Mouse (Mus musculus) CH12.LX (cell line): ENCODE data around the gene Olfml2a. TPM values are rescaled to one million over a fixed set of nuclear protein-coding genes. Genes with fewer than 3 reads are reported as not detected.

ENCODE experiments used
- DNase-seq: peaks from one replicate; pipeline ENCODE4 v3.0.0-alpha.2; 2013; ENCODE audit errors: extremely low read depth
- H3K27ac ChIP-seq: 2 replicates; pipeline ENCODE4 v1.5.1; 2012; ENCODE audit warnings: low read depth, mild to moderate bottlenecking, control low read depth, moderate library complexity; ENCODE audit not compliant: insufficient read depth
- H3K27me3 ChIP-seq: replicated peaks from 2 replicates; pipeline ENCODE3; 2012; ENCODE audit warnings: inconsistent platforms
- H3K36me3 ChIP-seq, 2 experiments: replicated peaks in 1 of 2; 2 replicates each; pipeline versions ENCODE3 to v1.6.1; 2012; ENCODE audit warnings: inconsistent platforms in 1 of 2, low read length in 1 of 2, mild to moderate bottlenecking in 1 of 2, mixed read lengths in 1 of 2, moderate library complexity in 1 of 2; ENCODE audit not compliant: control insufficient read depth in 1 of 2, insufficient read depth in 1 of 2
- H3K4me1 ChIP-seq, 2 experiments: 2 replicates each; pipeline ENCODE4 v1.6.1; 2012; ENCODE audit warnings: inconsistent platforms in 1 of 2, moderate library complexity in 1 of 2; ENCODE audit not compliant: insufficient read depth in 2 of 2, control insufficient read depth in 1 of 2
- H3K4me2 ChIP-seq: 2 replicates; pipeline ENCODE4 v1.6.1; 2012; ENCODE audit warnings: low read depth, mild to moderate bottlenecking, control low read depth; ENCODE audit not compliant: poor library complexity, insufficient read depth, severe bottlenecking
- H3K4me3 ChIP-seq, 3 experiments: fragments of 150-350 bp in 1 of 3; sonication (generic) in 1 of 3; replicated peaks in 1 of 3; 2 replicates each; pipeline versions ENCODE3 to v1.5.1; 2011 to 2012; ENCODE audit warnings: low read depth in 2 of 3, low read length in 2 of 3, mild to moderate bottlenecking in 2 of 3, moderate library complexity in 2 of 3, control low read depth in 1 of 3, improper control_type of control experiment in 1 of 3, inconsistent platforms in 1 of 3, mixed read lengths in 1 of 3; ENCODE audit not compliant: poor library complexity in 1 of 3
- H3K79me2 ChIP-seq: replicated peaks from 2 replicates; pipeline ENCODE4 v1.6.1; 2012; ENCODE audit warnings: mild to moderate bottlenecking, moderate library complexity; ENCODE audit not compliant: control insufficient read depth, poor library complexity, insufficient read depth, severe bottlenecking; ENCODE audit errors: extremely low read depth
- H3K9ac ChIP-seq: 2 replicates; pipeline ENCODE4 v1.6.1; 2012; ENCODE audit warnings: low read depth, mild to moderate bottlenecking, control low read depth, moderate library complexity; ENCODE audit not compliant: insufficient read depth
- H3K9me3 ChIP-seq: replicated peaks from 2 replicates; pipeline ENCODE3; 2012; ENCODE audit warnings: low read length, inconsistent platforms, mixed read lengths
- CHD2 ChIP-seq: IDR thresholded peaks from 2 replicates; pipeline ENCODE4 v1.6.1; 2011; ENCODE audit warnings: low read length, improper control_type of control experiment
- ELF1 ChIP-seq: IDR thresholded peaks from 2 replicates; pipeline ENCODE4 v1.6.1; 2014; ENCODE audit warnings: low read depth, mild to moderate bottlenecking, inconsistent platforms, low read length, improper control_type of control experiment
- HCFC1 ChIP-seq: IDR thresholded peaks from 2 replicates; pipeline ENCODE4 v1.6.1; 2012; ENCODE audit warnings: low read depth, mild to moderate bottlenecking, inconsistent platforms, low read length, improper control_type of control experiment
- IRF4 ChIP-seq: IDR thresholded peaks from 2 replicates; pipeline ENCODE4 v1.6.1; 2014; ENCODE audit warnings: low read depth, mild to moderate bottlenecking, inconsistent platforms, low read length, improper control_type of control experiment
- JUN ChIP-seq: IDR thresholded peaks from 2 replicates; pipeline ENCODE4 v1.6.1; 2011; ENCODE audit warnings: low read depth, mild to moderate bottlenecking, low read length, improper control_type of control experiment, moderate library complexity; ENCODE audit not compliant: insufficient read depth
- KAT2A ChIP-seq: IDR thresholded peaks from 2 replicates; pipeline ENCODE4 v1.6.1; 2012; ENCODE audit warnings: low read length, improper control_type of control experiment, inconsistent platforms; ENCODE audit not compliant: insufficient replicate concordance
- MAFK ChIP-seq: IDR thresholded peaks from 2 replicates; pipeline ENCODE4 v1.6.1; 2011; ENCODE audit warnings: low read length, improper control_type of control experiment; ENCODE audit not compliant: insufficient replicate concordance
- MAX ChIP-seq: IDR thresholded peaks from 2 replicates; pipeline ENCODE4 v1.6.1; 2011; ENCODE audit warnings: low read length, improper control_type of control experiment
- MEF2A ChIP-seq: IDR thresholded peaks from 2 replicates; pipeline ENCODE4 v1.6.1; 2014; ENCODE audit warnings: low read depth, mild to moderate bottlenecking, inconsistent platforms, low read length, improper control_type of control experiment, borderline replicate concordance
- MYC ChIP-seq: IDR thresholded peaks from 2 replicates; pipeline ENCODE4 v1.6.1; 2011; ENCODE audit warnings: low read depth, mild to moderate bottlenecking, improper control_type of control experiment, low read length
- NELFE ChIP-seq: IDR thresholded peaks from 2 replicates; pipeline ENCODE4 v1.6.1; 2011; ENCODE audit warnings: low read depth, low read length, improper control_type of control experiment
- POLR2A ChIP-seq: IDR thresholded peaks from 2 replicates; pipeline ENCODE4 v1.6.1; 2011; ENCODE audit warnings: low read depth, mild to moderate bottlenecking, improper control_type of control experiment, low read length
- RCOR1 ChIP-seq: conservative IDR thresholded peaks from 2 replicates; pipeline ENCODE4 v1.6.1; 2012; ENCODE audit warnings: low read depth, mild to moderate bottlenecking, inconsistent platforms, low read length, improper control_type of control experiment
- SIN3A ChIP-seq: IDR thresholded peaks from 2 replicates; pipeline ENCODE4 v1.6.1; 2012; ENCODE audit warnings: low read length, improper control_type of control experiment, inconsistent platforms
- SMC3 ChIP-seq: IDR thresholded peaks from 2 replicates; pipeline ENCODE4 v1.6.1; 2011; ENCODE audit warnings: low read depth, low read length, improper control_type of control experiment
- TCF12 ChIP-seq: IDR thresholded peaks from 2 replicates; pipeline ENCODE4 v1.6.1; 2014; ENCODE audit warnings: low read depth, mild to moderate bottlenecking, inconsistent platforms, low read length, improper control_type of control experiment
- UBTF ChIP-seq: IDR thresholded peaks from 2 replicates; pipeline ENCODE4 v1.6.1; 2012; ENCODE audit warnings: low read depth, mild to moderate bottlenecking, inconsistent platforms, low read length, improper control_type of control experiment, moderate library complexity
- USF1 ChIP-seq: IDR thresholded peaks from 2 replicates; pipeline ENCODE4 v1.6.1; 2014; ENCODE audit warnings: low read depth, mild to moderate bottlenecking, inconsistent platforms, low read length, improper control_type of control experiment
- ZKSCAN1 ChIP-seq: IDR thresholded peaks from 2 replicates; pipeline ENCODE4 v1.6.1; 2012; ENCODE audit warnings: low read depth, inconsistent platforms, low read length, improper control_type of control experiment, borderline replicate concordance
- ZNF384 ChIP-seq: IDR thresholded peaks from 2 replicates; pipeline ENCODE4 v1.6.1; 2012; ENCODE audit warnings: low read depth, low read length, improper control_type of control experiment, inconsistent platforms
- dilution Hi-C: fragments of 300-500 bp; cut with MboI; formaldehyde crosslinking; loops from 2 replicates; pipeline ENCODE4 v1.14.3; 2020; ENCODE audit warnings: low sequenced_read_pairs; ENCODE audit not compliant: extremely low pct_unique_long_range_greater_than_20kb, extremely low pct_ligation_motif_present
- in situ Hi-C: fragments of 300-500 bp; cut with MboI; formaldehyde crosslinking; loops from 3 replicates; pipeline ENCODE4 v1.14.3; 2019; ENCODE audit warnings: low sequenced_read_pairs, low pct_ligation_motif_present, low pct_unique_long_range_greater_than_20kb, mixed read lengths
- polyA plus RNA-seq: library from polyadenylated mRNA; unstranded; fragments of >175 nt; gene quantifications from 2 replicates; pipeline ENCODE4 v1.2.1, GENCODE M21; 2012; ENCODE audit warnings: low read depth; ENCODE audit not compliant: insufficient read length
- total RNA-seq, 2 experiments: library from RNA; depleted of rRNA; stranded (reverse); fragments of 300-350 nt in 1 of 2; fragments of >200 nt in 1 of 2; gene quantifications; 2 replicates each; pipeline ENCODE4 v1.2.3; 2012 to 2014

Gene Olfml2a
- total and polyA plus RNA-seq, 3 experiments: 4.3 to 8.5 (median 5.5) TPM

DNA sequence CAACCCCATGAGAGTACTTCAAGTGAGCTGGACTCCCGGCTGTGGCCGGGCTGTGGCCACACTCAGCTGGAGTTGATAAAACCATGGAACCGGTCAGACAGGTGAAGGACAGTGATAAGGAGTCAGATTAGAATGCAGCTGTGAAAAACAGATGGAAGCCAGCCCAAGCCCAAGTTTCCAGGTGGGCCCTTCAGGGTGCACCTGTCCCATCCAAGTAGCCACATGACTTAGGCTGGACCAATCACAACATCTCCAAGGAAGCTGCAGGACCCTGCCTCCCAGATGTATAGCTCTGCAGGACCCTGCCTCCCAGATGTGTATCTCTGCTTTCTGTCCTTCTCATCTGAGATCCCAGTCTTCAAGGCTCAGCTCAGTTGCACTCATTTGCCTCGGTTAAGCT, 60.2 kb downstream of the Olfml2a start:
- Histone ChIP-seq H3K4me2 (no peak overlapping the region), H3K79me2 (no peaks in the 10 kb centered on the region), H3K4me1 (peaks cover 12 to 24% of the 10 kb centered on the region in 2 experiments), H3K36me3 (peaks cover 0 to 2% of the 10 kb centered on the region in 2 experiments), H3K9me3 (no peaks in the 10 kb centered on the region), H3K27me3 (no peaks in the 10 kb centered on the region), H3K9ac (no peak overlapping the region), H3K27ac (no peak overlapping the region), H3K4me3 (no peak overlapping the region)
- dilution Hi-C loops: no loop called here
- in situ Hi-C loops: loop anchor here (10.0 kb wide), 1 partner anchor 197 kb away; no protein-coding TSS in a partner anchor
- no peak for DNase-seq
- TF ChIP-seq MYC (no peak), NELFE (no peak), JUN (no peak), USF1 (no peak), TCF12 (no peak), UBTF (no peak), HCFC1 (no peak), MAFK (no peak), MEF2A (no peak), ZKSCAN1 (no peak), MAX (no peak), CHD2 (no peak), RCOR1 (no peak), POLR2A (no peak), ZNF384 (no peak), ELF1 (no peak), KAT2A (no peak)

DNA sequence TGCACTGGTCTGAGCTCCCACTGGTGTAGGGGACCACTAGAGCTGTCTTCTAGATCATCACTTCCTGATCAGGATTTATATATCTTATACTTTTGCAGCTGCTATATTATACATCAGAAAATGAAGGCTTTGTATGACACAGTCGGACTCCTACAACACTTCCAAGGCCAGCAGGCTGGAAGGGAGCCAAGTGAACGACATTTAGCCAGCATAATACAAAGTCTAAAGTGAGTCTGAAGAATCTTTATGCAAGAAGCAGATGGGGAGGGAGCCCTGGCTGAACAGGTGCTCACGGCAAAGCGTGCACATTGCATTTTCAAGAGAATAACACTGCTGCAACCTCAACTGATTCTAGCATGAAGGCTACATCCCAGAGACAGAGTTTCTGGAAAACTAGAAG, 60.7 kb downstream of the Olfml2a start:
- TF ChIP-seq IRF4 (no peak), SMC3 (no peak), SIN3A (no peak), POLR2A (no peak)
- dilution Hi-C loops: no loop called here
- DNase-seq: no peak
- Histone ChIP-seq H3K27me3 (no peaks in the 10 kb centered on the region), H3K79me2 (no peaks in the 10 kb centered on the region), H3K9me3 (no peaks in the 10 kb centered on the region), H3K4me3 (no peak overlapping the region), H3K36me3 (peaks cover 0 to 2% of the 10 kb centered on the region in 2 experiments), H3K4me2 (no peak overlapping the region), H3K27ac (no peak overlapping the region), H3K4me1 (peaks cover 12 to 24% of the 10 kb centered on the region in 2 experiments), H3K9ac (no peak overlapping the region)
- in situ Hi-C loops: loop anchor here (10.0 kb wide), 1 partner anchor 198 kb away; no protein-coding TSS in a partner anchor
